Mouse (Mus musculus): ENCODE data around the gene Stra6.

DNA sequence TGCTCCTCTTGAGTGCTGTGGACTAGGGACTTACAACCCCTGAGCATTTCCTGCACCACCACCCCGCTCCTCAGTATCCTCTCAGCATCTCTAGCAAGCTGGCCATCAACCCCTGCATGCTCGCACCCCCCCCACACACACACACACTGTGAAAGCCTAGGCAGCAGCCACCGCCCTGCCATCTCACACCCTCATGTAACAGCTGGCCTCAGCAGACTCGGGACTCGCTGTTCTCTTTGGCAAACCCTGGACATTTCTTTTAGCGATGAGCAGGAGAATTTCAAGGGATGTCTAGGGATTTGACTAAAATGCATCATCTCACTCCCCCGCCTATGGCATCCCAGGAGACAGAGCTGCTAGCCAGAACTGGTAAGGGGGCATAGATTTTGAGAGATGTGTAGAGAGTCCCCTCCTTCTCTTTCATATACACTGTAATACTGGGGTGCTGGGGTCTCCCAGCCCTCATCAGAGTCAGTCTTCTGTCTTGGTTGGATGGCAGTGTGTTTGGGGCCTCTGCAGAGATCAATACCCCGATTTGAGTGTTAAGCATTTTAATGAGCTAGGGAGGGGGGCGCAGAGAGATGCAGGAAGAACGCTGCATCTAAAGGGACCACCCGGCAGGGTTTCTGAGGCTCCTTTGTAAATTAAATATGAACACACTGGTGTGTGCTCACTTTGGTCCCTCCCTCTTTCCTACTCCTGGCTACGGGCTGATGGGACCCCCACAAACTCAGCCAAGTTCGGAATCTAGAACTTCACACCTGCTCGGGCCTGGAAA is 139.3 kb downstream of the Stra6 start:
- TF ChIP-seq MAFK (IDR thresholded peaks at IDR 0.05; ENCODE audit: insufficient read depth, low read depth, low read length): no peak
- no peak for TF ChIP-seq ZNF384 (IDR thresholded peaks at IDR 0.05; ENCODE audit: low read depth, low read length)
- TF ChIP-seq HCFC1 (IDR thresholded peaks at IDR 0.05; ENCODE audit: borderline replicate concordance, insufficient read depth, low read length): no peak
- no peak for TF ChIP-seq CHD2 (IDR thresholded peaks at IDR 0.05; ENCODE audit: low read depth, low read length)
- TF ChIP-seq ZC3H11A (IDR thresholded peaks at IDR 0.05; ENCODE audit: borderline replicate concordance, low read depth, low read length): no peak

Data from ES-E14 (cell line).